Mouse (Mus musculus) effector memory CD4-positive, alpha-beta T cell, adult 7 months (primary cell): ENCODE results near the gene Rassf10. TPM values are rescaled to one million over a fixed set of nuclear protein-coding genes. Genes with fewer than 3 reads are reported as not detected.

Experiments
- polyA plus RNA-seq: library from polyadenylated mRNA; unstranded; fragments of 100-300 nt; shearing (Covaris generic); gene quantifications from one replicate; pipeline ENCODE4 v1.2.1, GENCODE M21; 2017

Rassf10 gene
- not detected for polyA plus RNA-seq

DNA sequence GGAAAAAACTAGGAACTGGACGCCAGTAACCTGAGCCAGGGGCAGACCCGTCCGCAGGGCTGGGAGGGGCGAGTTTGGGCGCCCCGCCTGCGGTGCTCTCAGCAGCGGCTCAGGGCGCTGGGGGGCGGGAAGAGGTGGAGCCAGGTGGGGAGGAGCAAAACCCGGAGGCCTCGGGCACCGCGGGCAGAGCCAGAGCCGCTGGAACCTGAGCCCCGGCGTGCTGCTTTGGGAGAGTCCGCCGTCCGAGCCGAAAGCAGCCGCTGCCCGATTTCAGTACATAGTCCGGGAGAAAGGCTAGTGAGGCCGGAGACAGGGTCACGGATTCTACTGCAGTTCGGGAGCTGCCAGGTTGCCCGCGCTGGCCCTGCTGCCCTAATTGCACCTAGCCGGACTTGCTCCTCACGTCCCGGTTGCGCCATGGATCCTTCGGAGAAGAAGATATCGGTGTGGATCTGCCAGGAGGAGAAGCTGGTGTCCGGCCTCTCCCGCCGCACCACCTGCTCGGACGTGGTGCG, at the start of gene Rassf10:
Gene Rassf10 (plus strand): TSS at position 186 of the 515 bp plus-strand sequence.

